Mouse (Mus musculus) limb, embryonic 15.5 days (tissue): ENCODE data around the gene Spata32. TPM values are rescaled to one million over a fixed set of nuclear protein-coding genes. Genes with fewer than 3 reads are reported as not detected.

Experiments
- ATAC-seq: fragments of 200-750 bp; cut with Nextera tagmentation; 2 replicates; pipeline ENCODE4 v1.8.0; 2017; ENCODE audit warnings: low read depth, moderate TSS enrichment; ENCODE audit not compliant: insufficient number of reproducible peaks, low FRiP score, low TSS enrichment
- H3K27ac ChIP-seq: fragments of 300-500 bp; sonication (generic); 2 replicates; pipeline ENCODE4 v1.5.1; 2015; ENCODE audit warnings: moderate library complexity, mild to moderate bottlenecking, inconsistent platforms
- H3K27me3 ChIP-seq: fragments of 300-500 bp; sonication (generic); 2 replicates; pipeline ENCODE4 v1.6.1; 2015; ENCODE audit warnings: inconsistent platforms
- H3K36me3 ChIP-seq: fragments of 300-500 bp; sonication (generic); 2 replicates; pipeline ENCODE4 v1.6.1; 2015; ENCODE audit warnings: inconsistent platforms
- H3K4me1 ChIP-seq: fragments of 300-500 bp; sonication (generic); 2 replicates; pipeline ENCODE4 v1.6.1; 2015; ENCODE audit warnings: inconsistent platforms
- H3K4me2 ChIP-seq: fragments of 300-500 bp; sonication (generic); 2 replicates; pipeline ENCODE4 v1.6.1; 2015; ENCODE audit warnings: mild to moderate bottlenecking, inconsistent platforms
- H3K4me3 ChIP-seq: fragments of 300-500 bp; sonication (generic); 2 replicates; pipeline ENCODE4 v1.5.1; 2015; ENCODE audit warnings: mild to moderate bottlenecking, inconsistent platforms
- H3K9ac ChIP-seq: fragments of 300-500 bp; sonication (generic); 2 replicates; pipeline ENCODE4 v1.6.1; 2015; ENCODE audit warnings: inconsistent platforms
- H3K9me3 ChIP-seq: fragments of 300-500 bp; sonication (generic); 2 replicates; pipeline ENCODE4 v1.6.1; 2016; ENCODE audit warnings: inconsistent platforms
- WGBS: fragments of 180-500 bp; shearing (Covaris S2); methylation state at CpG from one replicate; pipeline ENCODE4 v1.1.7; 2015; 5-methylcytosine and 5-hydroxymethylcytosine counted together
- polyA plus RNA-seq: library from polyadenylated mRNA; unstranded; fragments of >200 nt; fragmentation: Nextera tagmentation; extraction: Ambion mirVana; gene quantifications from 2 replicates; pipeline ENCODE4 v1.2.1, GENCODE M21; 2015

Spata32 gene
- polyA plus RNA-seq, 1 experiment from 2014 or later: not detected

- no peak overlapping the region for H3K9ac ChIP-seq
- WGBS: 84% methylated on average over 15 of the region's 15 CpGs
- H3K4me1 ChIP-seq: 0 out of 2 replicates have a peak, but pooled peaks cover 4% of the 10 kb centered on the region
- peaks cover 10% of the 10 kb centered on the region for H3K27me3 ChIP-seq
- ATAC-seq: no peak
- no peak overlapping the region for H3K4me2 ChIP-seq
- H3K36me3 ChIP-seq: no peaks in the 10 kb centered on the region
- no peak overlapping the region for H3K27ac ChIP-seq
- H3K9me3 ChIP-seq: no peaks in the 10 kb centered on the region
- H3K4me3 ChIP-seq: no peak overlapping the region
Observed at GRCm38 (mm10) chr11:103177815-103178485, 40.3 kb downstream of the Spata32 start.

- H3K4me3 ChIP-seq: no peak overlapping the region
- peaks cover 18% of the 10 kb centered on the region for H3K27me3 ChIP-seq
- no peaks in the 10 kb centered on the region for H3K9me3 ChIP-seq
- H3K4me2 ChIP-seq: no peak overlapping the region
- ATAC-seq: no peak
- WGBS: 81% methylated on average over 5 of the region's 5 CpGs
- no peak overlapping the region for H3K27ac ChIP-seq
- no peaks in the 10 kb centered on the region for H3K36me3 ChIP-seq
- 0 out of 2 replicates have a peak, but pooled peaks cover 4% of the 10 kb centered on the region for H3K4me1 ChIP-seq
- H3K9ac ChIP-seq: no peak overlapping the region
Observed at GRCm38 (mm10) chr11:103177216-103177615, 41.0 kb downstream of the Spata32 start.

- peaks cover 25% of the 10 kb centered on the region for H3K27me3 ChIP-seq
Observed at GRCm38 (mm10) chr11:103176510-103176909, 41.7 kb downstream of the Spata32 start.

GRCm38 (mm10) chr11:103175688-103176442, 42.4 kb downstream of the Spata32 start:
- Histone ChIP-seq H3K27me3 (peaks cover 31% of the 10 kb centered on the region), H3K4me1 (peaks cover 10% of the 10 kb centered on the region), H3K4me2 (no peak overlapping the region), H3K27ac (no peak overlapping the region), H3K9ac (no peak overlapping the region), H3K4me3 (no peak overlapping the region), H3K36me3 (no peaks in the 10 kb centered on the region), H3K9me3 (no peaks in the 10 kb centered on the region)
- WGBS: 62% methylated on average over 14 of the region's 14 CpGs
- ATAC-seq: no peak

More at GRCm38 (mm10) chr11:103176510-103176909, 41.7 kb downstream of the Spata32 start:
- Histone ChIP-seq H3K4me1 (0 out of 2 replicates have a peak, but pooled peaks cover 4% of the 10 kb centered on the region), H3K4me3 (no peak overlapping the region), H3K36me3 (no peaks in the 10 kb centered on the region), H3K27ac (no peak overlapping the region), H3K9ac (no peak overlapping the region), H3K9me3 (no peaks in the 10 kb centered on the region), H3K4me2 (no peak overlapping the region)
- no peak for ATAC-seq
- WGBS: 81% methylated on average over 1 of the region's 1 CpGs

GRCm38 (mm10) chr11:103174891-103175391, 43.3 kb downstream of the Spata32 start:
- Histone ChIP-seq H3K9me3 (no peaks in the 10 kb centered on the region), H3K4me2 (no peak overlapping the region), H3K36me3 (no peaks in the 10 kb centered on the region), H3K27me3 (peaks cover 40% of the 10 kb centered on the region), H3K4me3 (no peak overlapping the region), H3K9ac (no peak overlapping the region), H3K27ac (no peak overlapping the region), H3K4me1 (peaks cover 16% of the 10 kb centered on the region)
- WGBS: 29% methylated on average over 8 of the region's 8 CpGs
- ATAC-seq: no peak

GRCm38 (mm10) chr11:103174411-103174832, 43.8 kb downstream of the Spata32 start:
- Histone ChIP-seq H3K4me1 (peaks cover 16% of the 10 kb centered on the region), H3K27me3 (peaks cover 46% of the 10 kb centered on the region), H3K4me3 (no peak overlapping the region), H3K4me2 (no peak overlapping the region), H3K36me3 (no peaks in the 10 kb centered on the region), H3K27ac (no peak overlapping the region), H3K9ac (no peak overlapping the region), H3K9me3 (no peaks in the 10 kb centered on the region)
- no peak for ATAC-seq
- 76% methylated on average over 5 of the region's 5 CpGs for WGBS

- H3K9me3 ChIP-seq: no peaks in the 10 kb centered on the region
- H3K27ac ChIP-seq: no peak overlapping the region
- H3K4me2 ChIP-seq: no peak overlapping the region
- ATAC-seq: no peak
- H3K4me3 ChIP-seq: no peak overlapping the region
- H3K4me1 ChIP-seq: peaks cover 16% of the 10 kb centered on the region
- WGBS: 89% methylated on average over 11 of the region's 11 CpGs
- H3K27me3 ChIP-seq: peaks cover 51% of the 10 kb centered on the region
- H3K9ac ChIP-seq: no peak overlapping the region
- no peaks in the 10 kb centered on the region for H3K36me3 ChIP-seq
Observed at GRCm38 (mm10) chr11:103173771-103174344, 44.4 kb downstream of the Spata32 start.

GRCm38 (mm10) chr11:103173041-103173770, 45.0 kb downstream of the Spata32 start:
- Histone ChIP-seq H3K36me3 (no peaks in the 10 kb centered on the region), H3K4me1 (peaks cover 16% of the 10 kb centered on the region), H3K4me3 (no peak overlapping the region), H3K9me3 (no peaks in the 10 kb centered on the region), H3K27me3 (peaks cover 51% of the 10 kb centered on the region), H3K9ac (no peak overlapping the region), H3K27ac (no peak overlapping the region), H3K4me2 (no peak overlapping the region)
- WGBS: 79% methylated on average over 7 of the region's 7 CpGs
- no peak for ATAC-seq

GRCm38 (mm10) chr11:103172392-103173040, 45.7 kb downstream of the Spata32 start:
- Histone ChIP-seq H3K36me3 (no peaks in the 10 kb centered on the region), H3K27ac (no peak overlapping the region), H3K27me3 (peaks cover 53% of the 10 kb centered on the region), H3K4me1 (peaks cover 16% of the 10 kb centered on the region), H3K9ac (no peak overlapping the region), H3K9me3 (no peaks in the 10 kb centered on the region), H3K4me3 (no peak overlapping the region), H3K4me2 (no peak overlapping the region)
- 62% methylated on average over 6 of the region's 6 CpGs for WGBS
- ATAC-seq: no peak

- H3K36me3 ChIP-seq: no peaks in the 10 kb centered on the region
- H3K27me3 ChIP-seq: peaks cover 56% of the 10 kb centered on the region
- ATAC-seq: no peak
- H3K4me2 ChIP-seq: no peak overlapping the region
- H3K9me3 ChIP-seq: no peaks in the 10 kb centered on the region
- H3K4me1 ChIP-seq: peaks cover 16% of the 10 kb centered on the region
- H3K9ac ChIP-seq: no peak overlapping the region
- no peak overlapping the region for H3K27ac ChIP-seq
- peak overlapping the region; percentile 52; the same call in 1 of the 2 replicates for H3K4me3 ChIP-seq
- 47% methylated on average over 9 of the region's 9 CpGs for WGBS
Observed at GRCm38 (mm10) chr11:103171703-103172391, 46.4 kb downstream of the Spata32 start.

- 3% methylated on average over 23 of the region's 23 CpGs for WGBS
Observed at GRCm38 (mm10) chr11:103171286-103171620, 47.0 kb downstream of the Spata32 start.

More at GRCm38 (mm10) chr11:103171286-103171620, 47.0 kb downstream of the Spata32 start:
- Histone ChIP-seq H3K27me3 (peaks cover 56% of the 10 kb centered on the region), H3K9me3 (no peaks in the 10 kb centered on the region), H3K4me3 (peak overlapping the region; percentile 52), H3K36me3 (no peaks in the 10 kb centered on the region), H3K27ac (no peak overlapping the region), H3K9ac (peak overlapping the region; percentile 40), H3K4me2 (peak overlapping the region; percentile 96), H3K4me1 (peaks cover 16% of the 10 kb centered on the region)
- no peak for ATAC-seq
